ENCODE assay signal across 8 mouse cellular contexts in genomic region chr12:8207978-8208403, GRCm38 (mm10). TPM values are rescaled to one million over a fixed set of nuclear protein-coding genes. Genes with fewer than 3 reads are reported as not detected.
DNase-seq lines count a peak whose midpoint lies in the region; ATAC-seq and TF ChIP-seq lines count a peak whose summit lies in the region.

Gene Ldah, plus strand, starts transcription at chr12:8208107.

- TF ChIP-seq POLR2A in limb, embryonic 14.5 days (IDR thresholded peaks at IDR 0.05; ENCODE audit: borderline replicate concordance, extremely low read depth, insufficient read depth, insufficient read length) = no peak

- H3K4me2 ChIP-seq in embryonic facial prominence, embryonic 14.5 days (ENCODE audit: low read depth, low read length) = peak within 1 kb of the TSS; percentile 66
- peak within 1 kb of the TSS; percentile 71 for H3K4me2 ChIP-seq in limb, embryonic 14.5 days (replicated peaks; ENCODE audit: low read depth, low read length, severe bottlenecking)
- H3K4me2 ChIP-seq in midbrain, postnatal 0 days (ENCODE audit: low read depth, low read length, poor library complexity, severe bottlenecking) = peak within 1 kb of the TSS; percentile 79

- under 1% methylated on average over 32 of the region's 34 CpGs for whole genome bisulfite sequencing in embryonic facial prominence, embryonic 14.5 days
- 1% methylated on average over 33 of the region's 34 CpGs for WGBS in limb, embryonic 14.5 days
- under 1% methylated on average over 34 of the region's 34 CpGs for WGBS in midbrain, postnatal 0 days

- no peaks in the 10 kb centered on the region for H3K36me3 ChIP-seq in embryonic facial prominence, embryonic 14.5 days (ENCODE audit: control insufficient read depth, insufficient read depth, low read length)
- H3K36me3 ChIP-seq in limb, embryonic 14.5 days (ENCODE audit: control insufficient read depth, insufficient read depth, low read length) = no peaks in the 10 kb centered on the region
- H3K36me3 ChIP-seq in midbrain, postnatal 0 days (ENCODE audit: insufficient read depth, low read length) = no peaks in the 10 kb centered on the region

- peak within 1 kb of the TSS; percentile 75 for H3K4me3 ChIP-seq in embryonic facial prominence, embryonic 14.5 days (ENCODE audit: low read depth, low read length)
- H3K4me3 ChIP-seq in limb, embryonic 14.5 days (replicated peaks; ENCODE audit: low read length) = peak within 1 kb of the TSS; percentile 81
- peak within 1 kb of the TSS; percentile 68 for H3K4me3 ChIP-seq in midbrain, postnatal 0 days (ENCODE audit: low read depth, low read length)

- H3K9ac ChIP-seq in embryonic facial prominence, embryonic 14.5 days (ENCODE audit: low read depth, low read length) = peak within 1 kb of the TSS; percentile 80
- H3K9ac ChIP-seq in limb, embryonic 14.5 days (ENCODE audit: low read depth, low read length, severe bottlenecking) = peak within 1 kb of the TSS; percentile 84
- H3K9ac ChIP-seq in midbrain, postnatal 0 days (replicated peaks; ENCODE audit: low read length, poor library complexity, severe bottlenecking) = peak within 1 kb of the TSS; percentile 83

- 0 out of 2 replicates have a peak, but pooled peaks cover 4% of the 10 kb centered on the region for H3K9me3 ChIP-seq in embryonic facial prominence, embryonic 14.5 days (ENCODE audit: control insufficient read depth, low read length)
- peaks cover 7% of the 10 kb centered on the region; the same call in 1 of the 2 replicates for H3K9me3 ChIP-seq in limb, embryonic 14.5 days (ENCODE audit: control insufficient read depth, low read length)
- no peaks in the 10 kb centered on the region for H3K9me3 ChIP-seq in midbrain, postnatal 0 days (ENCODE audit: low read length)

- H3K27ac ChIP-seq in embryonic facial prominence, embryonic 14.5 days (replicated peaks; ENCODE audit: low read depth, low read length) = no peak within 1 kb of the TSS; the same call in 1 of the 2 replicates
- H3K27ac ChIP-seq in limb, embryonic 14.5 days (replicated peaks; ENCODE audit: low read depth, low read length) = no peak within 1 kb of the TSS
- H3K27ac ChIP-seq in midbrain, postnatal 0 days (ENCODE audit: low read depth, low read length) = peak within 1 kb of the TSS; percentile 80

- DNase-seq in 3134 (ENCODE audit: extremely low read depth, insufficient read length, low spot score) = peak; percentile 94
- peak; percentile 70 to 75 for DNase-seq in adrenal gland, postnatal 4 days (ENCODE audit: low spot score in 2 of 2)
- peak; percentile 92 for DNase-seq in embryonic facial prominence, embryonic 14.5 days (ENCODE audit: low spot score)
- peak; percentile 85 for DNase-seq in heart, adult 8-10 months (ENCODE audit: low spot score)
- peak; percentile 86 for DNase-seq in kidney, adult 9 months
- DNase-seq in limb, embryonic 14.5 days (ENCODE audit: low spot score) = peak; percentile 83
- peak; percentile 95 for DNase-seq in midbrain, postnatal 0 days (ENCODE audit: low spot score)
- peak; percentile 73 to 86 for DNase-seq in spleen, postnatal 14 days (ENCODE audit: low spot score in 2 of 2)

- peak; percentile 48 for TF ChIP-seq CTCF in midbrain, postnatal 0 days (IDR thresholded peaks at IDR 0.05)

- 0 out of 2 replicates have a peak, but pooled peaks cover 4% of the 10 kb centered on the region for H3K4me1 ChIP-seq in embryonic facial prominence, embryonic 14.5 days (ENCODE audit: control insufficient read depth, insufficient read depth, low read length)
- H3K4me1 ChIP-seq in limb, embryonic 14.5 days (ENCODE audit: control insufficient read depth, insufficient read depth, low read length) = 0 out of 2 replicates have a peak, but pooled peaks cover 2% of the 10 kb centered on the region
- no peaks in the 10 kb centered on the region; the same call in 1 of the 2 replicates for H3K4me1 ChIP-seq in midbrain, postnatal 0 days (ENCODE audit: insufficient read depth, low read length)

- no peaks in the 10 kb centered on the region for H3K27me3 ChIP-seq in embryonic facial prominence, embryonic 14.5 days (replicated peaks; ENCODE audit: control insufficient read depth, insufficient read depth, low read length)
- H3K27me3 ChIP-seq in limb, embryonic 14.5 days (ENCODE audit: control insufficient read depth, insufficient read depth, low read length) = no peaks in the 10 kb centered on the region
- no peaks in the 10 kb centered on the region for H3K27me3 ChIP-seq in midbrain, postnatal 0 days (ENCODE audit: insufficient read depth, low read length)

- peak; percentile 98 for ATAC-seq in embryonic facial prominence, embryonic 14.5 days (ENCODE audit: low read depth)
- peak; percentile 97 for ATAC-seq in limb, embryonic 14.5 days (ENCODE audit: low FRiP score, low read depth)
- ATAC-seq in midbrain, postnatal 0 days (ENCODE audit: low FRiP score) = peak; percentile 100

RNA-seq across cellular contexts. Expression of gene Ldah, which starts in this region (rescaled TPM):
- 10 to 100 TPM; 38.9 to 45.2 TPM for total RNA-seq in adrenal gland, postnatal 4 days (2021)
- polyA plus RNA-seq in embryonic facial prominence, embryonic 14.5 days (2014; fragmentation: Nextera tagmentation; extraction: Ambion mirVana) = 41.7 and 46.9 TPM in 2 replicates
- 10 to 100 TPM; 22.5 to 30.8 (median 28.1) TPM for total RNA-seq in heart, adult 8-10 months (2022)
- polyA plus RNA-seq in limb, embryonic 14.5 days (2012; rRNA removed) = 36.0 and 36.5 TPM in 2 replicates
- 40.1 and 51.4 TPM in 2 replicates for polyA plus RNA-seq in limb, embryonic 14.5 days (2014; fragmentation: Nextera tagmentation; extraction: Ambion mirVana)
- total RNA-seq in midbrain, postnatal 0 days (2014; rRNA removed) = 52.4 and 64.9 TPM in 2 replicates
- polyA plus RNA-seq in midbrain, postnatal 0 days (2015; fragmentation: Nextera tagmentation; extraction: Ambion mirVana) = 55.1 and 58.7 TPM in 2 replicates
